Mouse (Mus musculus) intestine, postnatal 0 days (tissue): ENCODE results near the gene Gm9844. TPM values are rescaled to one million over a fixed set of nuclear protein-coding genes. Genes with fewer than 3 reads are reported as not detected.
A peak's percentile ranks its signal among the peaks of the same experiment; 100 is the strongest.
"Not testable (repeated sequence)": the region's sequence is repeated elsewhere in the genome, so short reads cannot be mapped to it uniquely, and the experiment has no call there.

Experiments used
- ATAC-seq: fragments of 200-750 bp; cut with Nextera tagmentation; 2 replicates; pipeline ENCODE4 v1.8.0; 2017; ENCODE audit warnings: mild to moderate bottlenecking, moderate TSS enrichment, moderate library complexity
- H3K27ac ChIP-seq: fragments of 300-500 bp; sonication (generic); 2 replicates; pipeline ENCODE4 v1.5.1; 2014; ENCODE audit warnings: mild to moderate bottlenecking, low read depth, low read length, moderate library complexity
- H3K27me3 ChIP-seq: fragments of 300-500 bp; sonication (generic); replicated peaks from 2 replicates; pipeline ENCODE4 v1.6.1; 2014; ENCODE audit warnings: low read length, mixed read lengths; ENCODE audit not compliant: control insufficient read depth, insufficient read depth
- H3K36me3 ChIP-seq: fragments of 300-500 bp; sonication (generic); 2 replicates; pipeline ENCODE4 v1.6.1; 2014; ENCODE audit warnings: mild to moderate bottlenecking, moderate library complexity; ENCODE audit not compliant: control insufficient read depth, insufficient read depth
- H3K4me1 ChIP-seq: fragments of 300-500 bp; sonication (generic); replicated peaks from 2 replicates; pipeline ENCODE4 v1.6.1; 2014; ENCODE audit warnings: antibody characterized with exemption, low read length, mixed read lengths; ENCODE audit not compliant: control insufficient read depth, insufficient read depth
- H3K4me2 ChIP-seq: fragments of 300-500 bp; sonication (generic); replicated peaks from 2 replicates; pipeline ENCODE4 v1.6.1; 2014; ENCODE audit warnings: low read depth, mild to moderate bottlenecking, moderate library complexity
- H3K4me3 ChIP-seq: fragments of 300-500 bp; sonication (generic); 2 replicates; pipeline ENCODE4 v1.5.1; 2014; ENCODE audit warnings: low read depth, low read length
- H3K9ac ChIP-seq: fragments of 300-500 bp; sonication (generic); 2 replicates; pipeline ENCODE4 v1.6.1; 2014; ENCODE audit warnings: mild to moderate bottlenecking, low read depth, low read length
- H3K9me3 ChIP-seq: fragments of 300-500 bp; sonication (generic); 2 replicates; pipeline ENCODE4 v1.6.1; 2016; ENCODE audit warnings: mixed run types; ENCODE audit not compliant: control insufficient read depth
- CTCF ChIP-seq: sonication (generic); IDR thresholded peaks from 2 replicates; pipeline ENCODE4 v1.5.1; 2016; ENCODE audit warnings: low read depth, mild to moderate bottlenecking, control low read depth, antibody characterized with exemption, moderate library complexity
- WGBS: fragments of 180-500 bp; shearing (Covaris S2); extraction: QIAGEN DNeasy Blood & Tissue Kit; methylation state at CpG from one replicate; pipeline ENCODE4 v1.1.7; 2014; 5-methylcytosine and 5-hydroxymethylcytosine counted together
- polyA plus RNA-seq: library from polyadenylated mRNA; unstranded; fragments of >200 nt; fragmentation: Nextera tagmentation; extraction: Ambion mirVana; gene quantifications from 2 replicates; pipeline ENCODE4 v1.2.1, GENCODE M21; 2015

The Gm9844 gene
- polyA plus RNA-seq = 20.6 and 28.0 TPM in 2 replicates

GRCm38 (mm10) chr7:24861913-24862312 lies at the start of gene Gm9844:
TSS of gene Gm9844 (plus strand) at chr7:24862213.
- Histone ChIP-seq H3K27ac (no peak within 1 kb of the TSS), H3K9me3 (no peaks in the 10 kb centered on the region), H3K9ac (no peak within 1 kb of the TSS), H3K4me2 (no peak within 1 kb of the TSS), H3K4me3 (no peak within 1 kb of the TSS), H3K36me3 (no peaks in the 10 kb centered on the region), H3K27me3 (no peaks in the 10 kb centered on the region), H3K4me1 (no peaks in the 10 kb centered on the region)
- 86% methylated on average over 7 of the region's 7 CpGs for WGBS
- ATAC-seq = no peak
- TF ChIP-seq CTCF = no peak

DNA sequence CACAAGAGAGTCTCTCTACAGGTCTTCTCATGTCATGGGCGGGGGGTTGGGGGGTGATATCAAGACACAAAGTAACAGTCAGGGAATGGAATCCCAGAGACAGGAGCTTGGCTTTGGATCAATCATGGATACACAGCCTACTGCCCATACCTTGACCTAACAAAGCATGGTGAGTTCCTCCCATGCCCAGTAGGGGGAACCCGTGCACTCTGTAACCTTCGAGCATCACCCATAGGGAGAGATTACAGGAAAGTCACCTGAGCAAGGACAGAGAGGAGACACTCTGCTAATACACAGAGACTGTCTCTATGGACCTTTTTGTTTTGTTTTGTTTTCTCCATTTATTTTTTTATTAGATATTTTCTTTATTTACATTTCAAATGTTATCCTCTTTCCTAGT lies 44.5 kb upstream of the Gm9844 start:
- Histone ChIP-seq H3K4me1 (no peaks in the 10 kb centered on the region), H3K9ac (no peak overlapping the region), H3K9me3 (no peaks in the 10 kb centered on the region), H3K27me3 (no peaks in the 10 kb centered on the region), H3K36me3 (no peaks in the 10 kb centered on the region), H3K4me3 (no peak overlapping the region), H3K4me2 (no peak overlapping the region), H3K27ac (no peak overlapping the region)
- peak; percentile 51; the same call in 1 of the 2 replicates for ATAC-seq
- WGBS = 3% methylated on average over 3 of the region's 3 CpGs
- TF ChIP-seq CTCF = peak; percentile 90

DNA sequence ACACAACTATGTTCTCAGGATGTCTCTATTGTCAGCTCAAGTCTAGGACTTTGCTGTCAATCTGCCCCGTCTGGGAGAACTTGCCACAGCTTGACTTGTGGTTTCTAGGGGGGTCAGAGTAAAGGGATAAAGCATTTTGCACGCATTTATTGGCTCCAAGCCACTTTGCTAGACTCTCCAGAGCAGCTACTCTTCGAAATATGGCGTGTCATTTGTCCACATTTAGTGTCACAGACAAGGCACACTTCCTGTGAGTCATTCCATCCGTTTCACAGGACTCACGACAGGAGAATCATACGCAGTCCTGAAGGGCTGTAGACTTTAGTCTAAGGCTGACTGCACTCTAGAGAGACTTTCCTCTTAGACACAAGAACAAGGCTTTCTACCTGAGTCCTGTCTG lies 37.6 kb upstream of the Gm9844 start:
- Histone ChIP-seq H3K9me3 (no peaks in the 10 kb centered on the region), H3K9ac (no peak overlapping the region), H3K27me3 (no peaks in the 10 kb centered on the region), H3K27ac (no peak overlapping the region), H3K4me2 (no peak overlapping the region), H3K4me1 (no peaks in the 10 kb centered on the region), H3K4me3 (no peak overlapping the region), H3K36me3 (no peaks in the 10 kb centered on the region)
- TF ChIP-seq CTCF = no peak
- 60% methylated on average over 7 of the region's 7 CpGs for WGBS
- ATAC-seq = no peak

GRCm38 (mm10) chr7:24827181-24827580 lies 34.8 kb upstream of the Gm9844 start:
- Histone ChIP-seq H3K36me3 (no peaks in the 10 kb centered on the region), H3K4me2 (no peak overlapping the region), H3K4me3 (no peak overlapping the region), H3K9me3 (no peaks in the 10 kb centered on the region), H3K4me1 (no peaks in the 10 kb centered on the region), H3K27ac (no peak overlapping the region), H3K9ac (no peak overlapping the region), H3K27me3 (no peaks in the 10 kb centered on the region)
- no peak for ATAC-seq
- WGBS = 92% methylated on average over 4 of the region's 4 CpGs
- no peak for TF ChIP-seq CTCF

- H3K9ac ChIP-seq, H3K4me3 ChIP-seq, ATAC-seq, H3K4me2 ChIP-seq, H3K9me3 ChIP-seq, H3K4me1 ChIP-seq, H3K27me3 ChIP-seq, H3K36me3 ChIP-seq, H3K27ac ChIP-seq: not testable (repeated sequence)
- WGBS = 61% methylated on average over 12 of the region's 13 CpGs
These were observed 23.1 kb upstream of the Gm9844 start for GRCm38 (mm10) chr7:24838732-24839409.

GRCm38 (mm10) chr7:24839410-24839808 lies 22.6 kb upstream of the Gm9844 start:
- no peak overlapping the region for H3K4me2 ChIP-seq
- H3K4me1 ChIP-seq = no peaks in the 10 kb centered on the region
- no peaks in the 10 kb centered on the region for H3K36me3 ChIP-seq
- TF ChIP-seq CTCF = no peak
- no peak overlapping the region for H3K27ac ChIP-seq
- no peaks in the 10 kb centered on the region for H3K27me3 ChIP-seq
- 63% methylated on average over 8 of the region's 8 CpGs for WGBS
- H3K9ac ChIP-seq = no peak overlapping the region
- ATAC-seq = no peak
- H3K4me3 ChIP-seq = no peak overlapping the region
- H3K9me3 ChIP-seq = no peaks in the 10 kb centered on the region
